In the genomic region with DNA sequence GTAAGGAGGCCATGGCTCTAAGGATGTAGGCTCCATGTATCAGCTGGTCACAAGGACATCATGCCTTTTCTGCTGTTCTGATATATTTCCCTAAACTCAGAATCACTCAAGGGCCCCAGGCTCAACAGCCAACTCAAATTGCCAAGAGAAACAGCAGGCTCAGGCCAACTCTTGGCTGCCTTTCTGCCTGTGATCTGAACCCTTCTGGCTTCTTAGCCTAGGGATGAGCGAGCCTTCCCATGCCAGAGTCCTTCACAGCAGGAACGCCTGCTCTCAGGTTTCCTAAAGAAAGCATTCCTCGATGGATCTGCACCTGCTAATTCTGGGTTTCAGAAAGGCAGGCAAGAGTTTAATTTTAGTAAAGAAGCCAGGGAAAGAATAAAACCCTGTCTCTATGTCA, we compare ENCODE assay signal across 12 mouse cellular contexts. TPM values are rescaled to one million over a fixed set of nuclear protein-coding genes. Genes with fewer than 3 reads are reported as not detected.
DNase-seq lines count a peak whose midpoint lies in the region; ATAC-seq and TF ChIP-seq lines count a peak whose summit lies in the region.
"Had no signal": no experiment of that assay in that cellular context is flagged by ENCODE, and none has a peak within 500 bp of the region (broad histone marks: within the 10 kb centered on the region; RNA-seq: fewer than 3 reads in every experiment).

No protein-coding gene starts in this region.

- no peak for TF ChIP-seq CTCF in gastrocnemius, adult 2 months (IDR thresholded peaks at IDR 0.05)
- TF ChIP-seq CTCF in intestine, postnatal 0 days (IDR thresholded peaks at IDR 0.05; ENCODE audit: low read depth), result no peak

- no peaks in the 10 kb centered on the region for H3K27me3 ChIP-seq in lung, embryonic 15.5 days
- no peaks in the 10 kb centered on the region for H3K27me3 ChIP-seq in intestine, postnatal 0 days (replicated peaks; ENCODE audit: control insufficient read depth, insufficient read depth, low read length)
- H3K27me3 ChIP-seq: embryonic facial prominence, embryonic 15.5 days; limb, embryonic 13.5 days had no signal

- no peak overlapping the region for H3K4me3 ChIP-seq in lung, embryonic 15.5 days
- no peak overlapping the region for H3K4me3 ChIP-seq in gastrocnemius, adult 2 months
- no peak overlapping the region for H3K4me3 ChIP-seq in intestine, postnatal 0 days (ENCODE audit: low read depth, low read length)
- H3K4me3 ChIP-seq: embryonic facial prominence, embryonic 15.5 days; limb, embryonic 13.5 days; megakaryocyte, embryonic 14.5 days had no signal

- H3K4me1 ChIP-seq in lung, embryonic 15.5 days, result peaks cover 23% of the 10 kb centered on the region; the same call in 1 of the 2 replicates
- peaks cover 5% of the 10 kb centered on the region; the same call in 1 of the 2 replicates for H3K4me1 ChIP-seq in intestine, postnatal 0 days (replicated peaks; ENCODE audit: control insufficient read depth, insufficient read depth, low read length)

- intact Hi-C loops in gastrocnemius, adult 2 months (cut with DNase I), result loop anchor here (5.0 kb wide), 1 partner anchor 42 kb away; a partner anchor contains a TSS

- no peaks in the 10 kb centered on the region for H3K36me3 ChIP-seq in lung, embryonic 15.5 days
- H3K36me3 ChIP-seq in intestine, postnatal 0 days (ENCODE audit: control insufficient read depth, insufficient read depth), result no peaks in the 10 kb centered on the region
- H3K36me3 ChIP-seq: embryonic facial prominence, embryonic 15.5 days; G1E; limb, embryonic 13.5 days had no signal

- H3K9me3 ChIP-seq in lung, embryonic 15.5 days, result no peaks in the 10 kb centered on the region
- no peaks in the 10 kb centered on the region for H3K9me3 ChIP-seq in intestine, postnatal 0 days (ENCODE audit: control insufficient read depth)
- H3K9me3 ChIP-seq: embryonic facial prominence, embryonic 15.5 days; G1E; limb, embryonic 13.5 days; megakaryocyte, embryonic 14.5 days had no signal

- no peak for ATAC-seq in lung, embryonic 15.5 days (ENCODE audit: borderline replicate concordance, extremely low read depth, low FRiP score, low TSS enrichment)
- ATAC-seq in intestine, postnatal 0 days, result no peak

- DNase-seq in lung, postnatal 4 days, result no peak
- DNase-seq in cerebellum, adult 8-10 months, result peak; percentile 65
- peak; percentile 83 for DNase-seq in gastrocnemius, adult 2 months
- peak; percentile 40 for DNase-seq in heart, postnatal 4 days
- DNase-seq in layer of hippocampus, postnatal 36 days, result no peak
- DNase-seq: right cerebral cortex, postnatal 25 days had no signal

- peak overlapping the region; percentile 39; the same call in 1 of the 2 replicates for H3K27ac ChIP-seq in lung, embryonic 15.5 days
- H3K27ac ChIP-seq in gastrocnemius, adult 2 months, result no peak overlapping the region
- H3K27ac ChIP-seq in intestine, postnatal 0 days (ENCODE audit: low read depth, low read length), result no peak overlapping the region
- H3K27ac ChIP-seq: embryonic facial prominence, embryonic 15.5 days; limb, embryonic 13.5 days had no signal

- H3K4me2 ChIP-seq in lung, embryonic 15.5 days, result no peak overlapping the region
- no peak overlapping the region for H3K4me2 ChIP-seq in intestine, postnatal 0 days (replicated peaks; ENCODE audit: low read depth)
- H3K4me2 ChIP-seq: embryonic facial prominence, embryonic 15.5 days; limb, embryonic 13.5 days had no signal

- no peak overlapping the region for H3K9ac ChIP-seq in lung, embryonic 15.5 days
- H3K9ac ChIP-seq in intestine, postnatal 0 days (ENCODE audit: low read depth, low read length), result no peak overlapping the region
- H3K9ac ChIP-seq: embryonic facial prominence, embryonic 15.5 days; limb, embryonic 13.5 days had no signal

- WGBS in lung, embryonic 15.5 days, result 38% methylated on average over 3 of the region's 3 CpGs
- WGBS in intestine, postnatal 0 days, result 75% methylated on average over 3 of the region's 3 CpGs

RNA-seq across cellular contexts. Expression of a gene that starts 43.4 kb away (rescaled TPM):
- polyA plus RNA-seq in lung, embryonic 15.5 days (2015; fragmentation: Nextera tagmentation; extraction: Ambion mirVana), result 8.3 and 8.5 TPM in 2 replicates
- total RNA-seq in gastrocnemius, adult 2 months (2021), result 10 to 100 TPM in 1 of 2 experiments, 1 to 10 TPM in 1; 8.3 to 13.2 TPM
- total RNA-seq in heart, postnatal 4 days (2021), result 10 to 100 TPM; 23.6 to 25.6 TPM
- total RNA-seq in layer of hippocampus, postnatal 36 days (2021), result 10 to 100 TPM; 11.8 to 12.0 TPM
- 3.8 and 3.9 TPM in 2 replicates for polyA plus RNA-seq in intestine, postnatal 0 days (2015; fragmentation: Nextera tagmentation; extraction: Ambion mirVana)
- polyA plus RNA-seq: G1E had no signal

Comparison
In these comparisons a context has a peak if more than half of its experiments do, and no peak if none do; other contexts are left out.
1. DNase-seq: peak in cerebellum, adult 8-10 months (single experiment), gastrocnemius, adult 2 months (single experiment) and heart, postnatal 4 days (single experiment); none in lung, postnatal 4 days (0 of 2) and layer of hippocampus, postnatal 36 days (0 of 2).